Mouse (Mus musculus) limb, embryonic 13.5 days (tissue): ENCODE data around the gene Myt1l. TPM values are rescaled to one million over a fixed set of nuclear protein-coding genes. Genes with fewer than 3 reads are reported as not detected.

Experiments
- ATAC-seq: fragments of 200-750 bp; cut with Nextera tagmentation; 2 replicates; pipeline ENCODE4 v1.8.0; 2017; ENCODE audit warnings: low read depth, moderate number of reproducible peaks, moderate TSS enrichment; ENCODE audit not compliant: low FRiP score
- H3K27ac ChIP-seq: fragments of 300-500 bp; sonication (generic); 2 replicates; pipeline ENCODE4 v1.5.1; 2015; ENCODE audit warnings: inconsistent platforms, mild to moderate bottlenecking, moderate library complexity
- H3K27me3 ChIP-seq: fragments of 300-500 bp; sonication (generic); 2 replicates; pipeline ENCODE4 v1.6.1; 2015; ENCODE audit warnings: mild to moderate bottlenecking, inconsistent platforms
- H3K36me3 ChIP-seq: fragments of 300-500 bp; sonication (generic); 2 replicates; pipeline ENCODE4 v1.6.1; 2015; ENCODE audit warnings: inconsistent platforms, mild to moderate bottlenecking, moderate library complexity
- H3K4me1 ChIP-seq: fragments of 300-500 bp; sonication (generic); 2 replicates; pipeline ENCODE4 v1.6.1; 2015; ENCODE audit warnings: inconsistent platforms
- H3K4me2 ChIP-seq: fragments of 300-500 bp; sonication (generic); replicated peaks from 2 replicates; pipeline ENCODE4 v1.6.1; 2015; ENCODE audit warnings: inconsistent platforms, mild to moderate bottlenecking, moderate library complexity
- H3K4me3 ChIP-seq: fragments of 300-500 bp; sonication (generic); 2 replicates; pipeline ENCODE4 v1.5.1; 2015; ENCODE audit warnings: moderate library complexity, mild to moderate bottlenecking, inconsistent platforms
- H3K9ac ChIP-seq: fragments of 300-500 bp; sonication (generic); 2 replicates; pipeline ENCODE4 v1.6.1; 2015; ENCODE audit warnings: mild to moderate bottlenecking, inconsistent platforms
- H3K9me3 ChIP-seq: fragments of 300-500 bp; sonication (generic); 2 replicates; pipeline ENCODE4 v1.6.1; 2016; ENCODE audit warnings: inconsistent platforms
- WGBS: fragments of 180-500 bp; shearing (Covaris S2); methylation state at CpG from one replicate; pipeline ENCODE4 v1.1.7; 2015; 5-methylcytosine and 5-hydroxymethylcytosine counted together
- polyA plus RNA-seq: library from polyadenylated mRNA; unstranded; fragments of >200 nt; fragmentation: Nextera tagmentation; extraction: Ambion mirVana; gene quantifications from 2 replicates; pipeline ENCODE4 v1.2.1, GENCODE M21; 2015

Myt1l gene
- polyA plus RNA-seq, 1 experiment from 2014 or later = 0.14 TPM

DNA sequence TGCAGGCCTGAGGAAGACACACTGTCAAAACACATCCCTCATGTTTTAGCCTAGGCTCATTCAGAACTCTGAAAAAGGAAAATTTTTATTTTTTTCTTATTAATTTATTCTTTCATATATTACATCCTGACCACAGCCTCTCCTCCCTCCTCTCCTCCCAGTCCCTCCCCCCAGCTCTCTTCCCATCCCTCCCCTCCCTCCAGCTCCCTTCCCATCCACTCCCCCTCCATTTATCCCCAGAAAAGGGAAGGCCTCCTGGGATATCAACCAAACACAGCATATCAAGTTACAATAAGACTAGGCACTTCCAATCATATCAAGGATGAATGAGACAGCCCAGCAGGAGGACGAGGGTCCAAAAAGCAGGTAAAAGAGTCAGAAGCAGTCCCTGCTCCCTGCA is 112.0 kb downstream of the Myt1l start:
- H3K27ac ChIP-seq = no peak overlapping the region
- H3K4me3 ChIP-seq = no peak overlapping the region
- no peak overlapping the region for H3K9ac ChIP-seq
- peaks cover 10% of the 10 kb centered on the region for H3K4me1 ChIP-seq
- H3K27me3 ChIP-seq = no peaks in the 10 kb centered on the region
- no peaks in the 10 kb centered on the region for H3K9me3 ChIP-seq
- no peaks in the 10 kb centered on the region for H3K36me3 ChIP-seq
- 33% methylated on average over 1 of the region's 1 CpGs for WGBS
- ATAC-seq = no peak
- H3K4me2 ChIP-seq = no peak overlapping the region

- H3K9me3 ChIP-seq = no peaks in the 10 kb centered on the region
- H3K36me3 ChIP-seq = no peaks in the 10 kb centered on the region
- no peak overlapping the region for H3K4me2 ChIP-seq
- H3K9ac ChIP-seq = no peak overlapping the region
- no peak for ATAC-seq
- no peaks in the 10 kb centered on the region for H3K27me3 ChIP-seq
- no peak overlapping the region for H3K4me3 ChIP-seq
- no peak overlapping the region for H3K27ac ChIP-seq
- H3K4me1 ChIP-seq = peaks cover 10% of the 10 kb centered on the region
- WGBS = 4% methylated on average over 4 of the region's 4 CpGs
Measured at GRCm38 (mm10) chr12:29642915-29643314, 114.7 kb downstream of the Myt1l start.

DNA sequence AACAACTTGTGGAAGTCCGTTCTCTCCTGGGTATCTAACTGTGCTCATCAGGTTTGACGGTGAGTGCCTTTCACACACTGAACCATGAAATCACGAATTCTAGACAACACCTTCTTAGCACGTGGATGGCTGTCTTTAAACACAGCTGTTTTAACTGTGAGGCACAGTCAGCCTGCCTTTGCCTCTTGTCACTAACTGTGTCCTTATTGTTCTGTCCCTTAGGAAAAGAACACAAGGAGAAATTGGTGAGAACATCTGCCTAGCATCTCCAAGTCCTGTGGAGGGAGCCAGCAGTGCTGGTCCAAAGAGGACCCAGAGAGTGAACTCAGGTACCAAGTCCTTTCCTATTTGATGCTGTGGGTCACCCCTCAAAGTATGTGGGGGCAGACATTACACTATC is 115.9 kb downstream of the Myt1l start:
- H3K4me3 ChIP-seq = no peak overlapping the region
- H3K4me2 ChIP-seq = no peak overlapping the region
- no peak overlapping the region for H3K9ac ChIP-seq
- H3K4me1 ChIP-seq = peaks cover 10% of the 10 kb centered on the region
- peaks cover 2% of the 10 kb centered on the region; the same call in 1 of the 2 replicates for H3K27me3 ChIP-seq
- 82% methylated on average over 4 of the region's 4 CpGs for WGBS
- H3K27ac ChIP-seq = no peak overlapping the region
- H3K9me3 ChIP-seq = no peaks in the 10 kb centered on the region
- no peak for ATAC-seq
- H3K36me3 ChIP-seq = no peaks in the 10 kb centered on the region

GRCm38 (mm10) chr12:29644721-29645120 is 116.5 kb downstream of the Myt1l start:
- Histone ChIP-seq H3K9ac (no peak overlapping the region), H3K9me3 (no peaks in the 10 kb centered on the region), H3K27ac (no peak overlapping the region), H3K36me3 (no peaks in the 10 kb centered on the region), H3K4me2 (no peak overlapping the region), H3K27me3 (peaks cover 2% of the 10 kb centered on the region; the same call in 1 of the 2 replicates), H3K4me3 (no peak overlapping the region), H3K4me1 (peaks cover 8% of the 10 kb centered on the region)
- ATAC-seq = no peak
- 75% methylated on average over 7 of the region's 7 CpGs for WGBS

DNA sequence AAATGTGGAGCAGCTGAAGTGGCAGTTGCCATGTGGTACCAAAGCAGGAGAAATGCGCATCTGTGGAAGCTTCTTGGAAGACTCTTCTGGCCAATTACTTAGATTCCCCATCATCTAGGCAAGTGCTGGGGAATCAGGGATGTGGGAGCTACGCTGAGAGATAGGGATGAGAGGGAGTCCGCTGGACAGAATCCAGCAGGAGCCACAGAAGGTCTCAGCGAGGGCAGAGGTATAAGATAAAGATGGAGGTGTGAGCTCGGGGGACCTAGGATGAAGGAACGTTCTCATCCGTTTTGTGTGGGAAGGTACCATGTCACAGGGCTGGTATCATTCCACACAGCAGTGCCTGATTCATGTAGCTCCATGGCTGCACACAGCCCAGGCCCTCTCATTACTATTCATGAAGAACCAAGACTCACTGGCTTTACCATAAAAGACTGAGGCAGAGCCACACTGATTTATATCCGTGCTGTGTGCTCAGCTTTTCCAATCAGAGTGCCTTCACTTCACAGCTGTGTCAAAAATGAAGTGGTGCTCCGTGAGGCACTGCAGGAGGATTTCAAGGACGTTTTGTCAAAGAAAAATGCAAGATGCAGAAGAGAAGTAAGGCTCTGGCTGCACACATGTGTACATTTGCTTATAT is 121.4 kb downstream of the Myt1l start:
- no peak overlapping the region for H3K4me2 ChIP-seq
- ATAC-seq = no peak
- no peaks in the 10 kb centered on the region for H3K4me1 ChIP-seq
- H3K9me3 ChIP-seq = no peaks in the 10 kb centered on the region
- peaks cover 2% of the 10 kb centered on the region; the same call in 1 of the 2 replicates for H3K27me3 ChIP-seq
- H3K9ac ChIP-seq = no peak overlapping the region
- no peak overlapping the region for H3K27ac ChIP-seq
- H3K36me3 ChIP-seq = no peaks in the 10 kb centered on the region
- no peak overlapping the region for H3K4me3 ChIP-seq
- 78% methylated on average over 10 of the region's 10 CpGs for WGBS

DNA sequence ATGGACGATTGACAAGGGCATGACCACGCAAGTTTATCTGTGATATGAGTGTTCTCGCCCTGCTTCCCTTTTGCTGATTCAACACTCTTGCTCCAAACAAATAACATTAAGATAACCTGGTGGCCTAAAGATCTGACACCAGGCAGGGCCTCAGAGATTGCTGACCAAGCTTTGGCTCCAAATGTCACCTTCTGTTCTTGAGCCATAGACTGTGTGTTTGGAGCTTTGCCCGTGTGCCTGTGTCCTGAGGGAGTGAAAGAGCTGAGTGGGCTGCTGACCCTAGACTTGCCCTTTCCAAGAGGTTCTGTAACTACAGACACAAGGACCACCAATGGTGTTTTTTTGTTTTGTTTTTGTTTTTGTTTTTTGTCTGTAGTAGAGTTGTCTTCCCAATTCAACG is 124.3 kb downstream of the Myt1l start:
- Histone ChIP-seq H3K9ac (no peak overlapping the region), H3K27me3 (peaks cover 2% of the 10 kb centered on the region; the same call in 1 of the 2 replicates), H3K4me1 (no peaks in the 10 kb centered on the region), H3K9me3 (no peaks in the 10 kb centered on the region), H3K4me3 (no peak overlapping the region), H3K4me2 (no peak overlapping the region), H3K36me3 (no peaks in the 10 kb centered on the region), H3K27ac (no peak overlapping the region)
- 85% methylated on average over 5 of the region's 5 CpGs for whole genome bisulfite sequencing
- ATAC-seq = no peak

- no peak for ATAC-seq
- 91% methylated on average over 10 of the region's 10 CpGs for WGBS
- Histone ChIP-seq H3K9me3 (no peaks in the 10 kb centered on the region), H3K4me2 (no peak overlapping the region), H3K27me3 (no peaks in the 10 kb centered on the region), H3K4me3 (no peak overlapping the region), H3K4me1 (no peaks in the 10 kb centered on the region), H3K36me3 (no peaks in the 10 kb centered on the region), H3K27ac (no peak overlapping the region), H3K9ac (no peak overlapping the region)
Measured at GRCm38 (mm10) chr12:29655197-29655632, 127.0 kb downstream of the Myt1l start.

- H3K9ac ChIP-seq = no peak overlapping the region
- 85% methylated on average over 12 of the region's 12 CpGs for WGBS
Measured at GRCm38 (mm10) chr12:29655673-29656072, 127.5 kb downstream of the Myt1l start.

DNA sequence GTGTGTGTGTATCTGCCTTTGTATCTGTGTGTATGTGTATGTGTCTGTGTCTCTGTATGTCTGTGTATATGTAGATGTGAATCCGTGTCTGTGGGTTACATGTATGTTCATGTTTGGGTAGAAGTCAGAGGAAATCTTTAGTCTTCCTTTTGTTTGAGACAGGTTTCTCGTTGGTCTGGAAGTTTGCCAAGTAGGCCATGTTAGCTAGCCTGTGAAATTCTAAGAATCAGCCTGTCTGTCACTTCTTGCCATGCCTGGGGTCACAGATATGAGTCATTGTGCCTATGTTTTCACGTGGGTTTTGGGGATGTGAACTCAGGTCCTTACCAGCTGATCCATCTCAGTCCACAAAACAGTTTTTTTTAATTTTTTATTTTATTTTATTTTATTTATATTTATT is 128.9 kb downstream of the Myt1l start:
- WGBS = 61% methylated on average over 3 of the region's 3 CpGs
- no peak overlapping the region for H3K4me3 ChIP-seq
- no peak for ATAC-seq

More at GRCm38 (mm10) chr12:29655673-29656072, 127.5 kb downstream of the Myt1l start:
- Histone ChIP-seq H3K36me3 (no peaks in the 10 kb centered on the region), H3K4me1 (no peaks in the 10 kb centered on the region), H3K9me3 (no peaks in the 10 kb centered on the region), H3K4me2 (no peak overlapping the region), H3K4me3 (no peak overlapping the region), H3K27ac (no peak overlapping the region), H3K27me3 (no peaks in the 10 kb centered on the region)
- no peak for ATAC-seq

DNA sequence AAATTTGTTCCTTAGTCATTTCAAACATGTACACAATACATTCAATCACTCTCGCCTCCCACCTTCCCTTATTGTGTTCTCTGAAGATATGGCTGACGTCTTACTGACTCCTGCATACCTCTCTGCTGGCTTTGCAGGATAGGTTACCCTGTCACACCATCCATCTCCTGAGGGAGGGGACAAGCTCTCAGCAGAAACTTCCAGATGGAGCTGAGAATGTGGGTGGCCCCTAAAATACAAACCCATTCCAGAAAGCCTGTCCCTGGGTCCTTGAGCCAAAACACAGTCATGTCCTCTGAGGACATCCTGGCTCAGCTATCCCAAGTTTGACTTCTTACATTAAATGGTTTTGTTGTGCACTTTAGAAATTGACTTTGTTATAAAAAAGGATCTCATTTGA is 129.7 kb downstream of the Myt1l start:
- no peak overlapping the region for H3K9ac ChIP-seq
- no peaks in the 10 kb centered on the region for H3K9me3 ChIP-seq
- no peak overlapping the region for H3K4me2 ChIP-seq
- 0 out of 2 replicates have a peak, but pooled peaks cover under 1% of the 10 kb centered on the region for H3K27me3 ChIP-seq
- 78% methylated on average over 2 of the region's 2 CpGs for WGBS
- H3K27ac ChIP-seq = no peak overlapping the region
- H3K4me3 ChIP-seq = no peak overlapping the region
- H3K4me1 ChIP-seq = no peaks in the 10 kb centered on the region
- H3K36me3 ChIP-seq = no peaks in the 10 kb centered on the region
- no peak for ATAC-seq

More for the DNA sequence above, 128.9 kb downstream of the Myt1l start:
- Histone ChIP-seq H3K9me3 (no peaks in the 10 kb centered on the region), H3K27ac (no peak overlapping the region), H3K36me3 (no peaks in the 10 kb centered on the region), H3K4me2 (no peak overlapping the region), H3K4me1 (no peaks in the 10 kb centered on the region), H3K27me3 (no peaks in the 10 kb centered on the region), H3K9ac (no peak overlapping the region)

- ATAC-seq = no peak
- 88% methylated on average over 7 of the region's 7 CpGs for WGBS
- H3K4me1 ChIP-seq = no peaks in the 10 kb centered on the region
- H3K4me3 ChIP-seq = no peak overlapping the region
- H3K9me3 ChIP-seq = no peaks in the 10 kb centered on the region
- H3K36me3 ChIP-seq = no peaks in the 10 kb centered on the region
- no peak overlapping the region for H3K27ac ChIP-seq
- no peaks in the 10 kb centered on the region for H3K27me3 ChIP-seq
- no peak overlapping the region for H3K4me2 ChIP-seq
- no peak overlapping the region for H3K9ac ChIP-seq
Measured at GRCm38 (mm10) chr12:29671984-29672383, 143.8 kb downstream of the Myt1l start.

DNA sequence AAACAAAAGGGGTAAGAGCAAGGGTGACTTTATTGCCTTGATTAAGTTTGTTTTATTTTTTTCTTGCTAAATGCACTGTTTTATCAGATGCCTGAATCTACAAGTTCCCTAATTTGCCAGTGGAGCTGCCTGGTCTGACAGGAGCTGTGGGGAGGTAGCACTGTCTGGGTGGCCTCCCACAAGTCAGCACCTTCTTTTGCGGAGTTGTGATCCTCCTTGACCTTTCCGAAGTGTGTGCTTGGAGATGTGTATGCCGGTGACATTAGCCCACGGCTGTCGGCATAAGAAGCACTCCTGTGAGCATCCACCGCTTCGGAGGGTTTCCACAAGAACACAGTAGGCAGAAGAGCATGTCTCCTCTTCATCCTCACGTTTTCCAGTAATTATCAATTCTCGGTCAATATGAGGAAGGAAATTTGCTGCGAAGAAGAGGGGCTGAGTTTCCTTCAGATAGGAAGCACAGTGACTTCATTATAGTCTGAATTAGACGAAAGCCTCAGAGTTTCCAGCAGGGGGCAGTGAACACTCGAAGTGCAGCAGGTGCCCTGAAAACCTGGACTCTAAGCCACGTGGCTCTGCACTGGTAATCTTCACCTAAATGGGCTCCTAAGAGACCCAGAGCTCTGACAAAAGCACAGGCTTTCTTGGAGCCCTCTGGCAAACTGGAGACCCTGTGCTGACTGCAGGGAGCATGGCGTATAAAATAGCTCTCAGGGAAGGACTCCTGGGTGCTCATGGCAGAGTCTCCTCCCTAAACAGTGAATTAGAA is 147.6 kb downstream of the Myt1l start:
- no peak for ATAC-seq
- Histone ChIP-seq H3K36me3 (no peaks in the 10 kb centered on the region), H3K9me3 (no peaks in the 10 kb centered on the region), H3K4me2 (no peak overlapping the region), H3K9ac (no peak overlapping the region), H3K27me3 (no peaks in the 10 kb centered on the region), H3K27ac (no peak overlapping the region), H3K4me3 (no peak overlapping the region), H3K4me1 (no peaks in the 10 kb centered on the region)
- 52% methylated on average over 14 of the region's 14 CpGs for WGBS
